Mouse (Mus musculus) embryonic fibroblast, embryonic 13.5 days (primary cell): ENCODE measurements around the gene Rasl11a.

Experiments
- CTCF ChIP-seq: IDR thresholded peaks from 2 replicates; pipeline ENCODE4 v1.5.1; 2011; ENCODE audit warnings: mild to moderate bottlenecking, control low read depth, low read length, moderate library complexity, borderline replicate concordance; ENCODE audit not compliant: insufficient read depth
- POLR2A ChIP-seq: IDR thresholded peaks from 2 replicates; pipeline ENCODE4 v1.6.1; 2011; ENCODE audit warnings: low read depth, mild to moderate bottlenecking, control low read depth, low read length, moderate library complexity

DNA sequence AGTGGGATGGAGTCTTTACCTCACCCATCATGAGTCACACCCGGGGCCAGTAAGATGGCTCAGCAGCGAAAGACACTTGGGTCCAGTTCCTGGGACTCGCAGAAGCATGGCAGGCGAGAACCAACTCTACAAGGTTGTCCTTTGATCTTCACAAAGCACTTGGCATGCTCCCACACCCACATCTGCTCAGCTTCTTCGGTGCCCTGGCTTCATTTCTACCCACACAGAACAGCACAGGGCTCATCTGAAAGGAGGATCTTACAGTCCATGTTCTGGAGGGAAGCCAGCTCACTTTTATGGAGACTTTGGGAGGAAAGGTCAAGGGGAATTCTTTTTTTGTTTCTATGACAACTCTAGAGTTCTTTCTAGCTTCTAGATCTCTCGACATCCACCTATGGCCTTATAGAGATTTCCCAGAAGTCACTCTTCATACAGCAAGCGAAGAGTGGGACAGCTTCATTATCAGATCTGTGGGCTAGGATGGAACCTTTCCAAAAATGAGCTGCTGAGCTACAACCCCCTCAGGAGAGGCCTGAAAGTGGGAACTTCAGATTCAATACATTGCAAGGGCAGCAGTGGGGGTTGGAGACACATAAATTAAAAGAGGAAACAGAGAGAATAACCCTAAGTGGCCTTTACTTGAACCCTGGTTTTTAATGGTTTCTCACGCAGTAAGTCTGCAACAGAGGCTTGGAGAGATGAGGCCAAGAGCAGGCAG lies 25.8 kb upstream of the Rasl11a start:
- TF ChIP-seq CTCF: no peak
- TF ChIP-seq POLR2A: no peak
